Mouse (Mus musculus) neural tube, embryonic 15.5 days (tissue): ENCODE measurements around the gene Usp10. TPM values are rescaled to one million over a fixed set of nuclear protein-coding genes. Genes with fewer than 3 reads are reported as not detected.

ENCODE experiments used
- ATAC-seq: fragments of 200-750 bp; cut with Nextera tagmentation; 2 replicates; pipeline ENCODE4 v1.8.0; 2017; ENCODE audit warnings: mild to moderate bottlenecking, moderate TSS enrichment, moderate library complexity; ENCODE audit not compliant: low FRiP score
- H3K27ac ChIP-seq: fragments of 300-500 bp; sonication (generic); replicated peaks from 2 replicates; pipeline ENCODE4 v1.5.1; 2015; ENCODE audit warnings: mild to moderate bottlenecking, inconsistent platforms
- H3K27me3 ChIP-seq: fragments of 300-500 bp; sonication (generic); replicated peaks from 2 replicates; pipeline ENCODE4 v1.6.1; 2015; ENCODE audit warnings: inconsistent platforms
- H3K36me3 ChIP-seq: fragments of 300-500 bp; sonication (generic); 2 replicates; pipeline ENCODE4 v1.6.1; 2015; ENCODE audit warnings: inconsistent platforms
- H3K4me1 ChIP-seq: fragments of 300-500 bp; sonication (generic); 2 replicates; pipeline ENCODE4 v1.6.1; 2015; ENCODE audit warnings: inconsistent platforms
- H3K4me2 ChIP-seq: fragments of 300-500 bp; sonication (generic); 2 replicates; pipeline ENCODE4 v1.6.1; 2015; ENCODE audit warnings: inconsistent platforms, mild to moderate bottlenecking, moderate library complexity
- H3K4me3 ChIP-seq: fragments of 300-500 bp; sonication (generic); replicated peaks from 2 replicates; pipeline ENCODE4 v1.5.1; 2015; ENCODE audit warnings: mild to moderate bottlenecking, inconsistent platforms
- H3K9ac ChIP-seq: fragments of 300-500 bp; sonication (generic); replicated peaks from 2 replicates; pipeline ENCODE4 v1.6.1; 2015; ENCODE audit warnings: mild to moderate bottlenecking, inconsistent platforms
- H3K9me3 ChIP-seq: fragments of 300-500 bp; sonication (generic); replicated peaks from 2 replicates; pipeline ENCODE4 v1.6.1; 2016; ENCODE audit warnings: inconsistent platforms
- WGBS: fragments of 180-500 bp; shearing (Covaris S2); methylation state at CpG from one replicate; pipeline ENCODE4 v1.1.7; 2015; ENCODE audit warnings: mixed read lengths; 5-methylcytosine and 5-hydroxymethylcytosine counted together
- polyA plus RNA-seq: library from polyadenylated mRNA; unstranded; fragments of >200 nt; fragmentation: Nextera tagmentation; extraction: Ambion mirVana; gene quantifications from 2 replicates; pipeline ENCODE4 v1.2.1, GENCODE M21; 2015

Usp10 gene
- polyA plus RNA-seq, 1 experiment from 2014 or later, result 121 TPM

GRCm38 (mm10) chr8:119941471-119941870 is 31.3 kb downstream of the Usp10 start:
- H3K36me3 ChIP-seq, result peaks cover 40% of the 10 kb centered on the region
- H3K9me3 ChIP-seq, result no peaks in the 10 kb centered on the region
- 91% methylated on average over 18 of the region's 18 CpGs for WGBS
- no peak overlapping the region for H3K4me3 ChIP-seq
- H3K4me1 ChIP-seq, result peaks cover 31% of the 10 kb centered on the region
- no peak overlapping the region for H3K27ac ChIP-seq
- H3K4me2 ChIP-seq, result no peak overlapping the region
- ATAC-seq, result no peak
- no peaks in the 10 kb centered on the region for H3K27me3 ChIP-seq
- H3K9ac ChIP-seq, result no peak overlapping the region

- H3K27me3 ChIP-seq, result no peaks in the 10 kb centered on the region
- H3K4me3 ChIP-seq, result no peak overlapping the region
- peaks cover 40% of the 10 kb centered on the region for H3K36me3 ChIP-seq
- H3K4me1 ChIP-seq, result peaks cover 43% of the 10 kb centered on the region
- H3K9ac ChIP-seq, result no peak overlapping the region
- WGBS, result 77% methylated on average over 10 of the region's 10 CpGs
- ATAC-seq, result no peak
- H3K27ac ChIP-seq, result no peak overlapping the region
- no peak overlapping the region for H3K4me2 ChIP-seq
- no peaks in the 10 kb centered on the region for H3K9me3 ChIP-seq
These were observed 33.5 kb downstream of the Usp10 start for GRCm38 (mm10) chr8:119943616-119944015.

GRCm38 (mm10) chr8:119944096-119944811 is 34.1 kb downstream of the Usp10 start:
- H3K4me3 ChIP-seq, result no peak overlapping the region
- H3K27me3 ChIP-seq, result no peaks in the 10 kb centered on the region
- peaks cover 40% of the 10 kb centered on the region for H3K36me3 ChIP-seq
- ATAC-seq, result peak; percentile 22; the same call in 1 of the 2 replicates
- no peak overlapping the region for H3K4me2 ChIP-seq
- H3K9me3 ChIP-seq, result no peaks in the 10 kb centered on the region
- WGBS, result 64% methylated on average over 9 of the region's 9 CpGs
- H3K4me1 ChIP-seq, result peaks cover 38% of the 10 kb centered on the region
- no peak overlapping the region for H3K9ac ChIP-seq
- no peak overlapping the region for H3K27ac ChIP-seq

- Histone ChIP-seq H3K27ac (no peak overlapping the region), H3K27me3 (no peaks in the 10 kb centered on the region), H3K4me2 (no peak overlapping the region), H3K4me3 (no peak overlapping the region), H3K9ac (no peak overlapping the region), H3K4me1 (peaks cover 30% of the 10 kb centered on the region), H3K9me3 (no peaks in the 10 kb centered on the region), H3K36me3 (peaks cover 53% of the 10 kb centered on the region)
- ATAC-seq, result no peak
- 62% methylated on average over 8 of the region's 8 CpGs for WGBS
These were observed 36.2 kb downstream of the Usp10 start for GRCm38 (mm10) chr8:119946326-119946865.

- no peak for ATAC-seq
- H3K4me1 ChIP-seq, result peaks cover 36% of the 10 kb centered on the region
- no peaks in the 10 kb centered on the region for H3K9me3 ChIP-seq
- H3K27me3 ChIP-seq, result no peaks in the 10 kb centered on the region
- no peak overlapping the region for H3K4me2 ChIP-seq
- WGBS, result 70% methylated on average over 19 of the region's 19 CpGs
- no peak overlapping the region for H3K9ac ChIP-seq
- H3K36me3 ChIP-seq, result peaks cover 51% of the 10 kb centered on the region
- no peak overlapping the region for H3K4me3 ChIP-seq
- H3K27ac ChIP-seq, result no peak overlapping the region
These were observed 37.5 kb downstream of the Usp10 start for GRCm38 (mm10) chr8:119947653-119948052.

- 70% methylated on average over 15 of the region's 15 CpGs for WGBS
- Histone ChIP-seq H3K4me3 (no peak overlapping the region), H3K9ac (no peak overlapping the region), H3K9me3 (no peaks in the 10 kb centered on the region), H3K27ac (no peak overlapping the region), H3K4me1 (peaks cover 36% of the 10 kb centered on the region), H3K4me2 (no peak overlapping the region), H3K27me3 (no peaks in the 10 kb centered on the region), H3K36me3 (peaks cover 53% of the 10 kb centered on the region)
- ATAC-seq, result no peak
These were observed 38.2 kb downstream of the Usp10 start for GRCm38 (mm10) chr8:119948340-119948739.

GRCm38 (mm10) chr8:119952282-119952681 is 42.1 kb downstream of the Usp10 start:
- Histone ChIP-seq H3K4me1 (peaks cover 27% of the 10 kb centered on the region), H3K27ac (no peak overlapping the region), H3K36me3 (peaks cover 82% of the 10 kb centered on the region), H3K4me3 (no peak overlapping the region), H3K27me3 (no peaks in the 10 kb centered on the region), H3K9me3 (no peaks in the 10 kb centered on the region), H3K4me2 (no peak overlapping the region), H3K9ac (no peak overlapping the region)
- ATAC-seq, result no peak
- 38% methylated on average over 7 of the region's 7 CpGs for WGBS

GRCm38 (mm10) chr8:119952747-119953146 is 42.6 kb downstream of the Usp10 start:
- H3K27me3 ChIP-seq, result no peaks in the 10 kb centered on the region
- no peaks in the 10 kb centered on the region for H3K9me3 ChIP-seq
- no peak overlapping the region for H3K9ac ChIP-seq
- no peak overlapping the region for H3K4me3 ChIP-seq
- no peak for ATAC-seq
- no peak overlapping the region for H3K4me2 ChIP-seq
- 0 out of 2 replicates have a peak overlapping the region, but pooled peaks have one; percentile 2 for H3K27ac ChIP-seq
- 33% methylated on average over 5 of the region's 5 CpGs for WGBS
- H3K4me1 ChIP-seq, result peaks cover 24% of the 10 kb centered on the region
- peaks cover 84% of the 10 kb centered on the region for H3K36me3 ChIP-seq

- Histone ChIP-seq H3K9me3 (no peaks in the 10 kb centered on the region), H3K4me1 (peaks cover 14% of the 10 kb centered on the region), H3K27ac (no peak overlapping the region), H3K4me2 (no peak overlapping the region), H3K9ac (no peak overlapping the region), H3K36me3 (peaks cover 78% of the 10 kb centered on the region), H3K4me3 (no peak overlapping the region), H3K27me3 (no peaks in the 10 kb centered on the region)
- ATAC-seq, result no peak
- 93% methylated on average over 8 of the region's 8 CpGs for WGBS
These were observed 45.2 kb downstream of the Usp10 start for GRCm38 (mm10) chr8:119955333-119955732.

GRCm38 (mm10) chr8:119958076-119958475 is 47.9 kb downstream of the Usp10 start:
- WGBS, result 94% methylated on average over 10 of the region's 10 CpGs
- no peak overlapping the region for H3K4me3 ChIP-seq
- no peak for ATAC-seq

GRCm38 (mm10) chr8:119960531-119961104 is 50.5 kb downstream of the Usp10 start:
- H3K9ac ChIP-seq, result no peak overlapping the region
- H3K9me3 ChIP-seq, result no peaks in the 10 kb centered on the region
- no peak overlapping the region for H3K4me3 ChIP-seq
- H3K4me1 ChIP-seq, result peaks cover 5% of the 10 kb centered on the region
- H3K4me2 ChIP-seq, result no peak overlapping the region
- ATAC-seq, result peak; percentile 64
- H3K27me3 ChIP-seq, result no peaks in the 10 kb centered on the region
- H3K27ac ChIP-seq, result peak overlapping the region; percentile 34; the same call in 1 of the 2 replicates
- WGBS, result 41% methylated on average over 5 of the region's 5 CpGs
- peaks cover 28% of the 10 kb centered on the region for H3K36me3 ChIP-seq

More at GRCm38 (mm10) chr8:119958076-119958475, 47.9 kb downstream of the Usp10 start:
- no peak overlapping the region for H3K4me2 ChIP-seq
- no peak overlapping the region for H3K27ac ChIP-seq
- no peaks in the 10 kb centered on the region for H3K9me3 ChIP-seq
- peaks cover 53% of the 10 kb centered on the region for H3K36me3 ChIP-seq
- peaks cover 12% of the 10 kb centered on the region for H3K4me1 ChIP-seq
- H3K9ac ChIP-seq, result no peak overlapping the region
- no peaks in the 10 kb centered on the region for H3K27me3 ChIP-seq

GRCm38 (mm10) chr8:119964859-119965258 is 54.7 kb downstream of the Usp10 start:
- Histone ChIP-seq H3K4me3 (no peak overlapping the region), H3K27ac (no peak overlapping the region), H3K36me3 (no peaks in the 10 kb centered on the region), H3K9me3 (no peaks in the 10 kb centered on the region), H3K4me1 (peaks cover 5% of the 10 kb centered on the region), H3K9ac (no peak overlapping the region), H3K4me2 (no peak overlapping the region), H3K27me3 (no peaks in the 10 kb centered on the region)
- 85% methylated on average over 4 of the region's 4 CpGs for WGBS
- ATAC-seq, result no peak
